In genomic region chr1:55499872-55500271, GRCm38 (mm10) we compare ENCODE assay signal across 16 mouse cellular contexts.
DNase-seq lines count a peak whose midpoint lies in the region; ATAC-seq and TF ChIP-seq lines count a peak whose summit lies in the region.
"Had no signal": no experiment of that assay in that cellular context is flagged by ENCODE, and none has a peak within 500 bp of the region (broad histone marks: within the 10 kb centered on the region; RNA-seq: fewer than 3 reads in every experiment).

No protein-coding gene starts in this region.

- no peak overlapping the region for H3K4me2 ChIP-seq in hindbrain, postnatal 0 days (ENCODE audit: low read depth, low read length)
- no peak overlapping the region for H3K4me2 ChIP-seq in kidney, embryonic 15.5 days
- H3K4me2 ChIP-seq: heart, embryonic 15.5 days; hindbrain, embryonic 15.5 days; liver, embryonic 12.5 days; neural tube, embryonic 12.5 days had no signal

- H3K4me1 ChIP-seq in hindbrain, postnatal 0 days (ENCODE audit: insufficient read depth, low read length) = no peaks in the 10 kb centered on the region
- H3K4me1 ChIP-seq in kidney, embryonic 15.5 days = no peaks in the 10 kb centered on the region
- H3K4me1 ChIP-seq: heart, embryonic 15.5 days; liver, embryonic 12.5 days; neural tube, embryonic 12.5 days had no signal

- no peaks in the 10 kb centered on the region for H3K9me3 ChIP-seq in hindbrain, postnatal 0 days (ENCODE audit: low read length)
- H3K9me3 ChIP-seq in kidney, embryonic 15.5 days (replicated peaks) = no peaks in the 10 kb centered on the region
- H3K9me3 ChIP-seq: embryonic facial prominence, embryonic 10.5 days; heart, embryonic 15.5 days; hindbrain, embryonic 15.5 days; liver, embryonic 12.5 days; neural tube, embryonic 12.5 days had no signal

- no peak for ATAC-seq in hindbrain, postnatal 0 days
- no peak for ATAC-seq in kidney, embryonic 15.5 days (replicated peaks; ENCODE audit: low FRiP score)
- ATAC-seq: liver, embryonic 12.5 days had no signal

- no peak overlapping the region for H3K9ac ChIP-seq in hindbrain, postnatal 0 days (replicated peaks; ENCODE audit: low read length)
- H3K9ac ChIP-seq in kidney, embryonic 15.5 days = no peak overlapping the region
- H3K9ac ChIP-seq: heart, embryonic 15.5 days; hindbrain, embryonic 15.5 days; liver, embryonic 12.5 days; neural tube, embryonic 12.5 days had no signal

- DNase-seq in cerebellum, postnatal 14 days = peak; percentile 14 to 46
- DNase-seq in cerebellum, postnatal 36 days = no peak
- DNase-seq in right cerebral cortex, adult 2 months (ENCODE audit: low spot score in 2 of 2) = peak; percentile 49 to 57
- no peak for DNase-seq in right cerebral cortex, postnatal 4 days
- DNase-seq in layer of hippocampus, postnatal 36 days = peak; percentile 45 to 52
- DNase-seq in hindbrain, postnatal 0 days (ENCODE audit: low spot score) = no peak
- DNase-seq in yolk sac, embryonic 10.5 days (ENCODE audit: low spot score) = no peak
- DNase-seq: cerebellum, adult 9-11 months; gastrocnemius, postnatal 36 days; kidney, adult 9 months had no signal

- no peak for TF ChIP-seq CTCF in hindbrain, postnatal 0 days (IDR thresholded peaks at IDR 0.05; ENCODE audit: low read depth)

- no peak overlapping the region for H3K27ac ChIP-seq in hindbrain, postnatal 0 days
- H3K27ac ChIP-seq in kidney, embryonic 15.5 days = no peak overlapping the region
- H3K27ac ChIP-seq: embryonic facial prominence, embryonic 10.5 days; heart, embryonic 15.5 days; hindbrain, embryonic 15.5 days; liver, embryonic 12.5 days; neural tube, embryonic 12.5 days had no signal

- H3K36me3 ChIP-seq in hindbrain, postnatal 0 days (ENCODE audit: insufficient read depth, low read length) = no peaks in the 10 kb centered on the region
- H3K36me3 ChIP-seq in kidney, embryonic 15.5 days = no peaks in the 10 kb centered on the region
- H3K36me3 ChIP-seq: embryonic facial prominence, embryonic 10.5 days; heart, embryonic 15.5 days; hindbrain, embryonic 15.5 days; liver, embryonic 12.5 days; neural tube, embryonic 12.5 days had no signal

- no peaks in the 10 kb centered on the region for H3K27me3 ChIP-seq in hindbrain, postnatal 0 days (ENCODE audit: insufficient read depth, low read length)
- no peaks in the 10 kb centered on the region for H3K27me3 ChIP-seq in kidney, embryonic 15.5 days
- H3K27me3 ChIP-seq: heart, embryonic 15.5 days; hindbrain, embryonic 15.5 days; liver, embryonic 12.5 days; neural tube, embryonic 12.5 days had no signal

- WGBS in hindbrain, postnatal 0 days = 34% methylated on average over 1 of the region's 1 CpGs
- 70% methylated on average over 1 of the region's 1 CpGs for WGBS in kidney, embryonic 15.5 days

- H3K4me3 ChIP-seq in hindbrain, postnatal 0 days (ENCODE audit: low read length) = no peak overlapping the region
- no peak overlapping the region for H3K4me3 ChIP-seq in kidney, embryonic 15.5 days (replicated peaks)
- H3K4me3 ChIP-seq: embryonic facial prominence, embryonic 10.5 days; heart, embryonic 15.5 days; hindbrain, embryonic 15.5 days; liver, embryonic 12.5 days; neural tube, embryonic 12.5 days had no signal

Comparison
In these comparisons a context has a peak if more than half of its experiments do, and no peak if none do; other contexts are left out.
1. DNase-seq: peak in cerebellum, postnatal 14 days (2 of 2), right cerebral cortex, adult 2 months (2 of 2) and layer of hippocampus, postnatal 36 days (2 of 2); none in cerebellum, postnatal 36 days (0 of 2), right cerebral cortex, postnatal 4 days (single experiment), hindbrain, postnatal 0 days (single experiment) and yolk sac, embryonic 10.5 days (single experiment).